Mouse (Mus musculus) midbrain, embryonic 12.5 days (tissue): ENCODE measurements around the gene Tmem213. TPM values are rescaled to one million over a fixed set of nuclear protein-coding genes. Genes with fewer than 3 reads are reported as not detected.

Experiments
- ATAC-seq: fragments of 200-750 bp; cut with Nextera tagmentation; 2 replicates; pipeline ENCODE4 v1.8.0; 2017; ENCODE audit warnings: low read depth, moderate TSS enrichment, moderate library complexity; ENCODE audit not compliant: low FRiP score
- H3K27ac ChIP-seq: fragments of 300-500 bp; sonication (generic); replicated peaks from 2 replicates; pipeline ENCODE4 v1.5.1; 2016; ENCODE audit warnings: mild to moderate bottlenecking
- H3K27me3 ChIP-seq: fragments of 300-500 bp; sonication (generic); 2 replicates; pipeline ENCODE4 v1.6.1; 2016; ENCODE audit warnings: mild to moderate bottlenecking
- H3K36me3 ChIP-seq: fragments of 300-500 bp; sonication (generic); 2 replicates; pipeline ENCODE4 v1.6.1; 2016
- H3K4me1 ChIP-seq: fragments of 300-500 bp; sonication (generic); 2 replicates; pipeline ENCODE4 v1.6.1; 2016
- H3K4me2 ChIP-seq: fragments of 300-500 bp; sonication (generic); replicated peaks from 2 replicates; pipeline ENCODE4 v1.6.1; 2016; ENCODE audit warnings: mild to moderate bottlenecking, moderate library complexity
- H3K4me3 ChIP-seq: fragments of 300-500 bp; sonication (generic); 2 replicates; pipeline ENCODE4 v1.5.1; 2016; ENCODE audit warnings: mild to moderate bottlenecking
- H3K9ac ChIP-seq: fragments of 300-500 bp; sonication (generic); replicated peaks from 2 replicates; pipeline ENCODE4 v1.6.1; 2016; ENCODE audit warnings: mild to moderate bottlenecking, moderate library complexity
- H3K9me3 ChIP-seq: fragments of 300-500 bp; sonication (generic); 2 replicates; pipeline ENCODE4 v1.6.1; 2016; ENCODE audit warnings: mild to moderate bottlenecking
- WGBS: fragments of 180-500 bp; shearing (Covaris S2); methylation state at CpG from one replicate; pipeline ENCODE4 v1.1.7; 2016; 5-methylcytosine and 5-hydroxymethylcytosine counted together
- polyA plus RNA-seq: library from polyadenylated mRNA; unstranded; fragments of >200 nt; fragmentation: Nextera tagmentation; extraction: Ambion mirVana; gene quantifications from 2 replicates; pipeline ENCODE4 v1.2.1, GENCODE M21; 2016

Gene Tmem213
- polyA plus RNA-seq, 1 experiment from 2014 or later: not detected

DNA sequence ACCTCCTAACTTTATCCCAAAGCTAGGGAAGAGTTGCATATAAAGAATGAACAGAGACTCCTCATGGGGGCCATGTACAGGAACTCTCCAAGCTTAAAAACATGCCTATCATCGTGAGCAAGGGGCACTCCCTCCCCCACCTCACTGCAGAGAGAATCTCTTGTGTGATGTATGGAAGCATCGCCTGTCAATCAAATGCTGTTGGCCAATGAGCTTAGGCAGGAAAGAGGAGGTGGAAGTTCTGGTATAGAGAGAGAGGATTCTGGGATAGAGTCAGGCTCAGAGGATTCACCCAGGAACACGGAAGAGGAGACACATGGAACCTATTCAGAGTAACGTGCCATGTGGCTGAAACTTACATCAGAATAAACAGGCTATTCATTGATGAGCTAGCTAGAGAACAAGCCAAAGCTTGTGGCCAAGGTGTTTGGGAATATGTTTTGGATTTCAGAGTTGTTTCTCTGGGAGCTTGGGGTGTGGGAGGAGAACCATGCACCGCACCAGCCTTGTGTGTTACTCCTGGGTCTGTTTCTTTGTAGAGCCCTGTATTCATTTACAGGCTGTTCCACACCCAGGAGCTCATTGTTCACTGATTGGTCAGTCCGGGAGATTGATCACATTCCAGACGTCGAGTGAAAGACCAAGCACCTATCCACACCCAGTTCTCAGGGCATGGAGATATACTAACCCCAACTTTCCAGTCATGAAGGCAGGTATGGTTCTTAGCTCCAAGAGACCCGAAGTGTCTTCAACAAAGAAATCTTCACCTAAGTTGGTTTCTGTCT, 21.6 kb upstream of the Tmem213 start:
- no peaks in the 10 kb centered on the region for H3K9me3 ChIP-seq
- no peak overlapping the region for H3K27ac ChIP-seq
- no peaks in the 10 kb centered on the region for H3K36me3 ChIP-seq
- H3K4me2 ChIP-seq: no peak overlapping the region
- H3K27me3 ChIP-seq: no peaks in the 10 kb centered on the region
- WGBS: 84% methylated on average over 9 of the region's 9 CpGs
- H3K4me3 ChIP-seq: no peak overlapping the region
- H3K4me1 ChIP-seq: no peaks in the 10 kb centered on the region
- ATAC-seq: no peak
- H3K9ac ChIP-seq: no peak overlapping the region

DNA sequence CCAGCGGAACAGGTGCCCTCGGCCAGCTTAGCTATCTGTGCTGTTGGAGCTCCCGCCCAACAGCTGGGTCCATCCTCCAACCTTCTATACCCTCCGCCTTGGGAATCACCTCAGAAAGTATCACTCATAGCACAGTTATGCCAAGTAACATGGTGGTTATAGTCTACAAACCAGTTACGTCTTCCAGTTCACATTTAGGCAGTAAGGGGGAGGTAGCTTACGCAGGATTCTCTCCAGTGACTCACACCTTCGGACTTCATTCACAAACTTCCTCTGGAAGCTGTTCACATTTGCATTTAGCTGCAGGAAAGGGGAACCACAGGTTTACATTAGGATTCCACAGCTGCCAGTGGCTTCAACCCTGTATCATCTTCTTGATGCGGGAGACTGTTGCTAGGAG, 16.5 kb upstream of the Tmem213 start:
- Histone ChIP-seq H3K4me2 (no peak overlapping the region), H3K27ac (no peak overlapping the region), H3K4me3 (no peak overlapping the region), H3K36me3 (no peaks in the 10 kb centered on the region), H3K9ac (no peak overlapping the region), H3K4me1 (no peaks in the 10 kb centered on the region), H3K27me3 (no peaks in the 10 kb centered on the region), H3K9me3 (no peaks in the 10 kb centered on the region)
- whole genome bisulfite sequencing: 92% methylated on average over 8 of the region's 8 CpGs
- ATAC-seq: no peak

DNA sequence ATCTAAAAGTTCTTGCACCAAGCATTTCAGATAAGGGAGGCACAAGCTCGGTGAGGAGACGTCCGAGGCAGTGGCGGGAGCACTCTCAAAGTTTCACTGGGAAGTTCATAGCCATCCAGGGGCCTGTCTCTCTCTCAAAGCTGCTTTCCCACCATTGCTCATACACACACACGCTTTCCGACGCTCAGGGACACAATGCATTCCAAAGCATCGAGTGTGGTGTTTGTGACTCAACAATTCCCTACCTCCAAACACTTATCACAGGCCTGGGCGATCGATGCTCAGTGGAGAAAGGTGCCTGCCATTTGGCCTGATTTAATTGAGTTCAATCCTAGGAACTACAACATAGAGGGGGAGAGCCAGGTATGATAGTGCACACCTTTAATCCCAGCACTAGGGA, 14.4 kb upstream of the Tmem213 start:
- no peaks in the 10 kb centered on the region for H3K9me3 ChIP-seq
- no peak overlapping the region for H3K4me2 ChIP-seq
- ATAC-seq: no peak
- no peak overlapping the region for H3K9ac ChIP-seq
- H3K27ac ChIP-seq: no peak overlapping the region
- H3K36me3 ChIP-seq: no peaks in the 10 kb centered on the region
- H3K27me3 ChIP-seq: no peaks in the 10 kb centered on the region
- H3K4me1 ChIP-seq: no peaks in the 10 kb centered on the region
- 94% methylated on average over 10 of the region's 10 CpGs for WGBS
- no peak overlapping the region for H3K4me3 ChIP-seq

DNA sequence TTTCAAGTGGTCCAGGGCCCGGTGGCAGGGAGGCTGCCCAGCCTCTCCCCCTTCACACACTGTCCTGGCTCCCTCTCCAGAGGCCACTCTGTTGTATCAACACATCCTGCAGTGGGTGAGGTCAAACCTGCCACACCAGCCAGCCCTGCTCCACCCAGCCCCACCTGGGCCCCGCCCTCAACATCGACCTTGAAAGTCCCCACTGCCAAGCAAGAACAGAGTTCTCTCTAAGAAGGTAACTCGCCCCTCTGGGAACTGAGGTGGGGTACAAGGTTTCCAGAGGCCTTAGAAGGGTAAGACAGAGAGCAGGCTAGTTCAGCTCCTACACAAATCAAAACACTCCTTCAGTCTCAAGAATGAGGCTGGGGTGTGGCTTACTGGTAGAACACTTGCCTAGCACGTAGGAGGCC, 12.1 kb upstream of the Tmem213 start:
- Histone ChIP-seq H3K4me3 (no peak overlapping the region), H3K27ac (no peak overlapping the region), H3K9ac (no peak overlapping the region), H3K9me3 (no peaks in the 10 kb centered on the region), H3K27me3 (no peaks in the 10 kb centered on the region), H3K36me3 (no peaks in the 10 kb centered on the region), H3K4me1 (no peaks in the 10 kb centered on the region), H3K4me2 (no peak overlapping the region)
- 75% methylated on average over 5 of the region's 5 CpGs for WGBS
- ATAC-seq: no peak

DNA sequence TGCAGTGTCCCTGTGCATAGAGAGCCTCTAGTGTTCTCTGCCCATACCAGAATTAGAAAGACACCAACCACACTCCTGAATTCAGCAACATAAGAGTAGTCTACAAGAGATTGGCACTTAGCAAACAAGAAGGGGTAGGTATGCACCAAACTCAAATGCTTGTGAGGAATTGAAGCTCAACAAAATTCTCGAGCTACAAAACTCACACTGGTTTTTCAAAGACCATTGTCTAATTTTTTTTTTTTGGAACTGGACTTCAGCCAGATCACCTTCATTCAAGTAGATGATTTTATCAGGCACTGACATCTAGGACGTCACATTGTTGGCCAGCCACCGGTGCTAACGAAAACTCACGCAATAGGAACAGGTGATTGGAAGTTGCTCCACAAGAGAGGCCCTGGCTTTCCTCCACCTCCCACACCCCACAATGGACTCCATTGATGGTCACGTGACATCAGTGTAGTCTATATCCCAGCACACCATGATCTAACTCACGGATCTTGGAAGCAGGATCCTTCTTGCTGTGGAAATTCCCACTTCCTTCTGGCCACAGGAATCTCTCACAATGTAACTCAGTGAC, 6.7 kb upstream of the Tmem213 start:
- H3K4me1 ChIP-seq: no peaks in the 10 kb centered on the region
- H3K27ac ChIP-seq: no peak overlapping the region
- H3K4me2 ChIP-seq: no peak overlapping the region
- 91% methylated on average over 7 of the region's 7 CpGs for WGBS
- H3K27me3 ChIP-seq: no peaks in the 10 kb centered on the region
- no peak overlapping the region for H3K9ac ChIP-seq
- no peaks in the 10 kb centered on the region for H3K9me3 ChIP-seq
- no peak overlapping the region for H3K4me3 ChIP-seq
- ATAC-seq: no peak
- H3K36me3 ChIP-seq: no peaks in the 10 kb centered on the region

DNA sequence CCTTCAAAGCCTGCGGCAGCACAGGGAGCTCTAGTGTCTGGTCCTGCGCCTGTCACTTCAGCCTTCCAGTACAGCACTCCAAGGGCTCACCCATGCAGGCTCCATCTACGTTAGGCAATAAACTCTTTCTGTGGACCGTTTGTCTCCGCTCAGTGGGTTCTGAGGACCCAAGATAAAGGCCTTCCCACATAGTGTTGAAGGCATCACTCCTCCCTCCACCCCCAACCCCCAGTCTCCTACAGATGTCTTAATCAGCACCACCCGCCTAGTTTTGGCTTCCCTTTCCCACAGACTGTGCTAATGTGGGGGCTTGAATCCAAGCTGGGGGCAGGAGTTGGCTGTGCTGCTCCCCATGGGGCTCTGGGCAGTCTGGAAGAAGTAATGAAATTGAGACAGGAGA, 5.3 kb upstream of the Tmem213 start:
- H3K4me2 ChIP-seq: no peak overlapping the region
- H3K27me3 ChIP-seq: no peaks in the 10 kb centered on the region
- ATAC-seq: no peak
- WGBS: 60% methylated on average over 6 of the region's 6 CpGs
- H3K9me3 ChIP-seq: no peaks in the 10 kb centered on the region
- H3K4me3 ChIP-seq: no peak overlapping the region
- H3K36me3 ChIP-seq: no peaks in the 10 kb centered on the region
- no peak overlapping the region for H3K9ac ChIP-seq
- no peak overlapping the region for H3K27ac ChIP-seq
- H3K4me1 ChIP-seq: no peaks in the 10 kb centered on the region

DNA sequence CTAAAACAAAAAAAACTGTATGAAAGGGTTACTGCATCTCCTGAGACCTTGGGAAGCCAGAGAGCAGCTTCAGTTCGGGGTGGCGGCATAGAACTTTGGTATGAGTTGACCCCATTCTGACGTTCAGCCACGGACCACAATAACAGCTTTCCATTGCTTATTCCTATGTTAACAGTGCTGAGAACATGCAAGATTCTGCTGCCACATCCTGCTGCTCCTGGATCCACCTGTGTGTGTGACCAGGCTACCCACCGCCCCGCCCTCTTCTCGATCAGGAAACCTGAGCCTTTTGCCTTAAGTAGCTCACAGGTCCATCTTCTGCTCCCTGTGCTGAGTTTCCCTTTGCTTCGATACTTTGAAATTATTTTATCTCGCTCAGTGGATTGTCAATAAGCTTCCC, 3.1 kb upstream of the Tmem213 start:
- no peaks in the 10 kb centered on the region for H3K9me3 ChIP-seq
- no peaks in the 10 kb centered on the region for H3K27me3 ChIP-seq
- no peak overlapping the region for H3K9ac ChIP-seq
- H3K27ac ChIP-seq: no peak overlapping the region
- H3K4me3 ChIP-seq: no peak overlapping the region
- no peaks in the 10 kb centered on the region for H3K36me3 ChIP-seq
- H3K4me1 ChIP-seq: no peaks in the 10 kb centered on the region
- no peak for ATAC-seq
- WGBS: 92% methylated on average over 9 of the region's 9 CpGs
- no peak overlapping the region for H3K4me2 ChIP-seq

DNA sequence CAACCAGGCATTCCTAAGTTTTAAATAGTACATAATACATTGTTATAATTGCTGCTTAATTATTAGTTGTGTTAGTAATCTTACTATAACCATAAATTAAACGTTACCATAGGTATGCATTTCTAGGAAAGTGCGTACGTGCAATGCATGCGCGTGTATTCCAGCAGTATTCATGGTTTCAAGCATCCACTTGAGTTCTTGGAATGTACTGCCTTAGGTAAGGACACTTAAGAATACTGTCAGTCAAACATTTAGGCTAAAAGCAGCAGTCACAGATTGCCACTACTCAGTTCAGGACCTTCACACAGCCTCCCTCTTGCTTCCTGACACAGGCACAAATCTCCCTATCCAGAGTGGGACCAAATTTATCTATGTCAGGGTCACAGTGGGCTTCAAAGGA, 606 bp upstream of the Tmem213 start:
- no peak overlapping the region for H3K27ac ChIP-seq
- H3K27me3 ChIP-seq: no peaks in the 10 kb centered on the region
- no peak overlapping the region for H3K4me2 ChIP-seq
- WGBS: 97% methylated on average over 5 of the region's 5 CpGs
- H3K9ac ChIP-seq: no peak overlapping the region
- no peaks in the 10 kb centered on the region for H3K9me3 ChIP-seq
- no peak for ATAC-seq
- no peak overlapping the region for H3K4me3 ChIP-seq
- no peaks in the 10 kb centered on the region for H3K36me3 ChIP-seq
- no peaks in the 10 kb centered on the region for H3K4me1 ChIP-seq

DNA sequence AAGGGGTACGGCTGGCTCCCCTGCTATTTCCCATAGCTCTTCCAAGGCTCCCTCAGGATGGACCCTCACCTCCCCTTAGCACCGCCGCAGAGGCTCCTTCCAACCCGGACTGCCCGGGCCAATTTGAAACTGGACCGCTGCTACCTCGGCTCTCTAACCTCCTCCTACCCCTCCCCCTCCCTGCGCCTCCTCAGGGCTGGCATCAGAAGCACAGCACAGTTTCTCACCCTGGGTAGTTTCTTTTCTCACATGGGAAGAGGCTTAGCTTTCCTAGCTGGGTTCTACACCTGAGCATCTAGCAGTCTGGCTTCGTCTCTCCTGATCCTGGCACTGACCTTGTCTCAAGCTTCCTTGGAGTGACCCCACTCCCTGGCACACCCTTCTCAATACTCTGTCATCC, 816 bp downstream of the Tmem213 start:
- no peak overlapping the region for H3K4me2 ChIP-seq
- no peak overlapping the region for H3K9ac ChIP-seq
- no peaks in the 10 kb centered on the region for H3K36me3 ChIP-seq
- no peak for ATAC-seq
- no peaks in the 10 kb centered on the region for H3K4me1 ChIP-seq
- 21% methylated on average over 9 of the region's 9 CpGs for WGBS
- H3K4me3 ChIP-seq: no peak overlapping the region
- H3K27me3 ChIP-seq: no peaks in the 10 kb centered on the region
- no peak overlapping the region for H3K27ac ChIP-seq
- no peaks in the 10 kb centered on the region for H3K9me3 ChIP-seq

DNA sequence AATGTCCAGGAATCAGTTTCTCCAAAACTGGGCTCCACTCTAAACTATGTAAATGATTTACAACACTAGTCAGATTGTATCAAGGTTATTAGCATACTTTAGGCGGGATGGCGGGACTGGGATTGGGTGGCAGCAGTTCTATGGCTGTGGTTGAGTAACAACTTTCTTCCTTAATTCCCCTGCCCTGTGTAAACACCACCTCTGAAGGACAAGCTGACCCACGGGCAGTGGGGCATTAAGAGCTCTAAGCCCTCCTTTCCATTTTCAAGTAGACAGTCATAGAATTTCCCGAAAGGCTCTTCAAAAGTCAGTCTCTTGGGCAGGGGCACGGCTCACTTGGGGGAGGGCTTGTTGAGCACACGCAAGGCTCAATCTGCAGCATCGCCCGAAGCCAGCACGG, 1.8 kb downstream of the Tmem213 start:
- no peak overlapping the region for H3K27ac ChIP-seq
- no peaks in the 10 kb centered on the region for H3K9me3 ChIP-seq
- no peaks in the 10 kb centered on the region for H3K36me3 ChIP-seq
- H3K4me2 ChIP-seq: no peak overlapping the region
- 73% methylated on average over 9 of the region's 9 CpGs for WGBS
- no peak overlapping the region for H3K4me3 ChIP-seq
- H3K4me1 ChIP-seq: no peaks in the 10 kb centered on the region
- no peak for ATAC-seq
- H3K9ac ChIP-seq: no peak overlapping the region
- no peaks in the 10 kb centered on the region for H3K27me3 ChIP-seq

DNA sequence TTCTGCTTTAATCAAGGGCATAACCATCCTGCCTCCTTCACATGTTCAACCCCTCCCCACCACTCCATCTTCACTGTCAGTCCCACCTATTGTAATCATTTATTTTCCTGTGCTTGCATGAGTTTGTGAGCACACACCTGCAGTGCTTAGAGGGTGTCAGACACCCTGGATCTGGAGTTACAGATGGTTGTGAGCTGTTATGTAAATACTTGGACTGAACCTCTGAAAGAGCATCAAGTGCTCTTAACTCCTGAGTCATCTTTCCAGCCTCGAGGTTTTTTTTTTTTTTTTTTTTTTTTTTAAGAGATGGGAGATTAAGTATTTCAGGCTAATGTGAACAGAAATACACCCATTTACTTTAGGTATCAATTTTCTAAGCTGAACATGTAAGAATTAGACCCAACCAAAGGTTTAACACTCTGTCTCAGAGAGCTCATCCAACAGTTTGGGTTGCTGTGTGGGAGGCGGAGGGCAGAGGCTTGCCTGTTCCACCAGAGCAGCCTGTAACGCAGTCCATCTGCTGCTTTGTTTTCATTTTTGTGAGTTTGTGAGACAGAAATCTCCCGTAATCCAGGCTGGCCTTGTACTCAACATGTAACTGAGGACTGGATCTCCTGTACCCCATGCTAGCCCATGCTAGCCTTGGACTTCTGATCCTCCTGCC, 7.2 kb downstream of the Tmem213 start:
- H3K27me3 ChIP-seq: no peaks in the 10 kb centered on the region
- no peak overlapping the region for H3K27ac ChIP-seq
- no peaks in the 10 kb centered on the region for H3K4me1 ChIP-seq
- no peak for ATAC-seq
- H3K4me3 ChIP-seq: no peak overlapping the region
- no peaks in the 10 kb centered on the region for H3K9me3 ChIP-seq
- no peak overlapping the region for H3K9ac ChIP-seq
- WGBS: 76% methylated on average over 4 of the region's 4 CpGs
- no peak overlapping the region for H3K4me2 ChIP-seq
- H3K36me3 ChIP-seq: no peaks in the 10 kb centered on the region

DNA sequence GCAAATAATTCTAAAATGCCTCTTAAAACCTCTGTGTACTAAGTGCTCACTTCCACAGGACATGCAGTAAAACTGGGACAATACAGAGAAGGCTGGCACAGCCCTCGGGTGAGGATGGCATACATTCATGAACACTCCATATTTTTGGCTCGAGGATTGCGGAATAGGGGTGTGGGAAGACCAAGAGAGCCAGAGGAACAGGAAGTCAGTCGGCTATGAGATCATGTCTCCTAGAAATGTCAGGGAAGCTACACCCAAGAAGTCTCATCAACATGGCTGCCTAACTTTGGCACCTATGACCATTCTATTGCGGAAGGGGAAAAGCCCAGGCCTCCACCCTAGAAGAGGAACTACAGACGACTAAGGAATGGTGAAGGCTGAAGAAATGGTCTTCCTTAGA, 9.3 kb downstream of the Tmem213 start:
- H3K4me2 ChIP-seq: no peak overlapping the region
- H3K27me3 ChIP-seq: no peaks in the 10 kb centered on the region
- H3K4me3 ChIP-seq: no peak overlapping the region
- H3K9me3 ChIP-seq: no peaks in the 10 kb centered on the region
- H3K4me1 ChIP-seq: no peaks in the 10 kb centered on the region
- no peaks in the 10 kb centered on the region for H3K36me3 ChIP-seq
- no peak overlapping the region for H3K9ac ChIP-seq
- no peak for ATAC-seq
- no peak overlapping the region for H3K27ac ChIP-seq
- 94% methylated on average over 6 of the region's 6 CpGs for WGBS
